Mouse (Mus musculus): ENCODE results near the gene Adamtsl1. TPM values are rescaled to one million over a fixed set of nuclear protein-coding genes. Genes with fewer than 3 reads are reported as not detected.

Gene Adamtsl1
- polyA plus RNA-seq, 1 experiment from 2014 or later = 5.3 TPM

GRCm38 (mm10) chr4:86068376-86068775 lies 554.4 kb downstream of the Adamtsl1 start:
- DNase-seq = no peak
- Histone ChIP-seq H3K9ac (replicated peaks; ENCODE audit: low read length) (no peak overlapping the region), H3K4me1 (ENCODE audit: control insufficient read depth, insufficient read depth, low read length) (peaks cover 9% of the 10 kb centered on the region; the same call in 1 of the 2 replicates), H3K36me3 (ENCODE audit: control insufficient read depth, insufficient read depth, low read length) (no peaks in the 10 kb centered on the region), H3K4me3 (replicated peaks; ENCODE audit: low read depth, low read length) (no peak overlapping the region), H3K4me2 (ENCODE audit: low read length) (no peak overlapping the region), H3K9me3 (ENCODE audit: control insufficient read depth, low read length) (no peaks in the 10 kb centered on the region), H3K27ac (replicated peaks; ENCODE audit: low read depth, low read length) (0 out of 2 replicates have a peak overlapping the region, but pooled peaks have one; percentile 9), H3K27me3 (ENCODE audit: control insufficient read depth, insufficient read depth, low read length) (no peaks in the 10 kb centered on the region)
- ATAC-seq (ENCODE audit: low FRiP score, low TSS enrichment) = no peak
- WGBS = 78% methylated on average over 5 of the region's 5 CpGs

GRCm38 (mm10) chr4:86068875-86069718 lies 555.1 kb downstream of the Adamtsl1 start:
- peak; percentile 66 for DNase-seq
- WGBS = 22% methylated on average over 13 of the region's 13 CpGs

GRCm38 (mm10) chr4:86074871-86075270 lies 560.9 kb downstream of the Adamtsl1 start:
- ATAC-seq (ENCODE audit: low FRiP score, low TSS enrichment) = no peak
- no peak overlapping the region for H3K27ac ChIP-seq (replicated peaks; ENCODE audit: low read depth, low read length)
- no peaks in the 10 kb centered on the region for H3K4me1 ChIP-seq (ENCODE audit: control insufficient read depth, insufficient read depth, low read length)
- no peak overlapping the region for H3K4me3 ChIP-seq (replicated peaks; ENCODE audit: low read depth, low read length)
- no peaks in the 10 kb centered on the region for H3K9me3 ChIP-seq (ENCODE audit: control insufficient read depth, low read length)
- no peaks in the 10 kb centered on the region for H3K27me3 ChIP-seq (ENCODE audit: control insufficient read depth, insufficient read depth, low read length)
- DNase-seq = no peak
- no peak overlapping the region for H3K4me2 ChIP-seq (ENCODE audit: low read length)
- H3K36me3 ChIP-seq (ENCODE audit: control insufficient read depth, insufficient read depth, low read length) = no peaks in the 10 kb centered on the region
- no peak overlapping the region for H3K9ac ChIP-seq (replicated peaks; ENCODE audit: low read length)
- WGBS = 42% methylated on average over 1 of the region's 1 CpGs

More at GRCm38 (mm10) chr4:86068875-86069718, 555.1 kb downstream of the Adamtsl1 start:
- H3K27me3 ChIP-seq (ENCODE audit: control insufficient read depth, insufficient read depth, low read length) = no peaks in the 10 kb centered on the region
- no peak overlapping the region for H3K9ac ChIP-seq (replicated peaks; ENCODE audit: low read length)
- H3K36me3 ChIP-seq (ENCODE audit: control insufficient read depth, insufficient read depth, low read length) = no peaks in the 10 kb centered on the region
- H3K4me2 ChIP-seq (ENCODE audit: low read length) = no peak overlapping the region
- peak; percentile 46; the same call in 1 of the 2 replicates for ATAC-seq (ENCODE audit: low FRiP score, low TSS enrichment)
- no peak overlapping the region for H3K4me3 ChIP-seq (replicated peaks; ENCODE audit: low read depth, low read length)
- peaks cover 9% of the 10 kb centered on the region; the same call in 1 of the 2 replicates for H3K4me1 ChIP-seq (ENCODE audit: control insufficient read depth, insufficient read depth, low read length)
- no peaks in the 10 kb centered on the region for H3K9me3 ChIP-seq (ENCODE audit: control insufficient read depth, low read length)
- H3K27ac ChIP-seq (replicated peaks; ENCODE audit: low read depth, low read length) = peak overlapping the region; percentile 53; the same call in 1 of the 2 replicates

- DNase-seq (no peak), ATAC-seq (ENCODE audit: low FRiP score, low TSS enrichment) (no peak)
- no peak overlapping the region for H3K27ac ChIP-seq (replicated peaks; ENCODE audit: low read depth, low read length)
- no peaks in the 10 kb centered on the region for H3K36me3 ChIP-seq (ENCODE audit: control insufficient read depth, insufficient read depth, low read length)
- no peak overlapping the region for H3K4me3 ChIP-seq (replicated peaks; ENCODE audit: low read depth, low read length)
- no peaks in the 10 kb centered on the region for H3K4me1 ChIP-seq (ENCODE audit: control insufficient read depth, insufficient read depth, low read length)
- H3K27me3 ChIP-seq (ENCODE audit: control insufficient read depth, insufficient read depth, low read length) = no peaks in the 10 kb centered on the region
- 86% methylated on average over 2 of the region's 2 CpGs for WGBS
- H3K9me3 ChIP-seq (ENCODE audit: control insufficient read depth, low read length) = no peaks in the 10 kb centered on the region
- no peak overlapping the region for H3K4me2 ChIP-seq (ENCODE audit: low read length)
- H3K9ac ChIP-seq (replicated peaks; ENCODE audit: low read length) = no peak overlapping the region
These were observed 563.4 kb downstream of the Adamtsl1 start for GRCm38 (mm10) chr4:86077355-86077754.

- ATAC-seq (ENCODE audit: low FRiP score, low TSS enrichment) = no peak
- no peak overlapping the region for H3K4me3 ChIP-seq (replicated peaks; ENCODE audit: low read depth, low read length)
- no peaks in the 10 kb centered on the region for H3K4me1 ChIP-seq (ENCODE audit: control insufficient read depth, insufficient read depth, low read length)
- DNase-seq = no peak
- 64% methylated on average over 3 of the region's 3 CpGs for WGBS
- no peaks in the 10 kb centered on the region for H3K27me3 ChIP-seq (ENCODE audit: control insufficient read depth, insufficient read depth, low read length)
- H3K36me3 ChIP-seq (ENCODE audit: control insufficient read depth, insufficient read depth, low read length) = no peaks in the 10 kb centered on the region
- H3K9me3 ChIP-seq (ENCODE audit: control insufficient read depth, low read length) = no peaks in the 10 kb centered on the region
- H3K9ac ChIP-seq (replicated peaks; ENCODE audit: low read length) = no peak overlapping the region
- H3K27ac ChIP-seq (replicated peaks; ENCODE audit: low read depth, low read length) = no peak overlapping the region
- no peak overlapping the region for H3K4me2 ChIP-seq (ENCODE audit: low read length)
These were observed 563.9 kb downstream of the Adamtsl1 start for GRCm38 (mm10) chr4:86077854-86078253.

- ATAC-seq (ENCODE audit: low FRiP score, low TSS enrichment) (no peak), DNase-seq (no peak)
- WGBS = 88% methylated on average over 5 of the region's 5 CpGs
These were observed 573.5 kb downstream of the Adamtsl1 start for GRCm38 (mm10) chr4:86087508-86087907.

GRCm38 (mm10) chr4:86103207-86103606 lies 589.2 kb downstream of the Adamtsl1 start:
- DNase-seq (no peak), ATAC-seq (ENCODE audit: low FRiP score, low TSS enrichment) (no peak)
- no peak overlapping the region for H3K4me2 ChIP-seq (ENCODE audit: low read length)
- no peak overlapping the region for H3K9ac ChIP-seq (replicated peaks; ENCODE audit: low read length)
- no peaks in the 10 kb centered on the region for H3K36me3 ChIP-seq (ENCODE audit: control insufficient read depth, insufficient read depth, low read length)
- no peak overlapping the region for H3K27ac ChIP-seq (replicated peaks; ENCODE audit: low read depth, low read length)
- H3K9me3 ChIP-seq (ENCODE audit: control insufficient read depth, low read length) = no peaks in the 10 kb centered on the region
- no peaks in the 10 kb centered on the region for H3K4me1 ChIP-seq (ENCODE audit: control insufficient read depth, insufficient read depth, low read length)
- WGBS = 68% methylated on average over 1 of the region's 1 CpGs
- no peak overlapping the region for H3K4me3 ChIP-seq (replicated peaks; ENCODE audit: low read depth, low read length)
- no peaks in the 10 kb centered on the region for H3K27me3 ChIP-seq (ENCODE audit: control insufficient read depth, insufficient read depth, low read length)

More at GRCm38 (mm10) chr4:86087508-86087907, 573.5 kb downstream of the Adamtsl1 start:
- Histone ChIP-seq H3K4me1 (ENCODE audit: control insufficient read depth, insufficient read depth, low read length) (no peaks in the 10 kb centered on the region), H3K4me2 (ENCODE audit: low read length) (no peak overlapping the region), H3K9ac (replicated peaks; ENCODE audit: low read length) (no peak overlapping the region), H3K4me3 (replicated peaks; ENCODE audit: low read depth, low read length) (no peak overlapping the region), H3K9me3 (ENCODE audit: control insufficient read depth, low read length) (no peaks in the 10 kb centered on the region), H3K27ac (replicated peaks; ENCODE audit: low read depth, low read length) (no peak overlapping the region), H3K36me3 (ENCODE audit: control insufficient read depth, insufficient read depth, low read length) (no peaks in the 10 kb centered on the region), H3K27me3 (ENCODE audit: control insufficient read depth, insufficient read depth, low read length) (no peaks in the 10 kb centered on the region)

GRCm38 (mm10) chr4:86108325-86108724 lies 594.4 kb downstream of the Adamtsl1 start:
- Histone ChIP-seq H3K4me2 (ENCODE audit: low read length) (no peak overlapping the region), H3K27me3 (ENCODE audit: control insufficient read depth, insufficient read depth, low read length) (no peaks in the 10 kb centered on the region), H3K4me3 (replicated peaks; ENCODE audit: low read depth, low read length) (no peak overlapping the region), H3K9ac (replicated peaks; ENCODE audit: low read length) (no peak overlapping the region), H3K4me1 (ENCODE audit: control insufficient read depth, insufficient read depth, low read length) (no peaks in the 10 kb centered on the region), H3K36me3 (ENCODE audit: control insufficient read depth, insufficient read depth, low read length) (no peaks in the 10 kb centered on the region), H3K27ac (replicated peaks; ENCODE audit: low read depth, low read length) (no peak overlapping the region), H3K9me3 (ENCODE audit: control insufficient read depth, low read length) (no peaks in the 10 kb centered on the region)
- WGBS = 86% methylated on average over 4 of the region's 4 CpGs
- ATAC-seq (ENCODE audit: low FRiP score, low TSS enrichment) (no peak), DNase-seq (no peak)

GRCm38 (mm10) chr4:86119067-86119466 lies 605.1 kb downstream of the Adamtsl1 start:
- Histone ChIP-seq H3K4me1 (ENCODE audit: control insufficient read depth, insufficient read depth, low read length) (no peaks in the 10 kb centered on the region), H3K27me3 (ENCODE audit: control insufficient read depth, insufficient read depth, low read length) (no peaks in the 10 kb centered on the region), H3K36me3 (ENCODE audit: control insufficient read depth, insufficient read depth, low read length) (no peaks in the 10 kb centered on the region), H3K9ac (replicated peaks; ENCODE audit: low read length) (no peak overlapping the region), H3K4me2 (ENCODE audit: low read length) (no peak overlapping the region), H3K4me3 (replicated peaks; ENCODE audit: low read depth, low read length) (no peak overlapping the region), H3K27ac (replicated peaks; ENCODE audit: low read depth, low read length) (no peak overlapping the region), H3K9me3 (ENCODE audit: control insufficient read depth, low read length) (no peaks in the 10 kb centered on the region)
- WGBS = 81% methylated on average over 2 of the region's 2 CpGs
- ATAC-seq (ENCODE audit: low FRiP score, low TSS enrichment) (no peak), DNase-seq (no peak)
